Mouse (Mus musculus): Measurements from ENCODE around the gene Cacna1a.
A peak's percentile ranks its signal among the peaks of the same experiment; 100 is the strongest.

The Cacna1a gene

GRCm38 (mm10) chr8:84553106-84553505 is 164.9 kb downstream of the Cacna1a start:
- DNase-seq: no peak

- DNase-seq: no peak
Measured at GRCm38 (mm10) chr8:84553617-84554016, 165.4 kb downstream of the Cacna1a start.

- peak; percentile 21 for DNase-seq
Measured at GRCm38 (mm10) chr8:84554301-84555027, 166.2 kb downstream of the Cacna1a start.

DNA sequence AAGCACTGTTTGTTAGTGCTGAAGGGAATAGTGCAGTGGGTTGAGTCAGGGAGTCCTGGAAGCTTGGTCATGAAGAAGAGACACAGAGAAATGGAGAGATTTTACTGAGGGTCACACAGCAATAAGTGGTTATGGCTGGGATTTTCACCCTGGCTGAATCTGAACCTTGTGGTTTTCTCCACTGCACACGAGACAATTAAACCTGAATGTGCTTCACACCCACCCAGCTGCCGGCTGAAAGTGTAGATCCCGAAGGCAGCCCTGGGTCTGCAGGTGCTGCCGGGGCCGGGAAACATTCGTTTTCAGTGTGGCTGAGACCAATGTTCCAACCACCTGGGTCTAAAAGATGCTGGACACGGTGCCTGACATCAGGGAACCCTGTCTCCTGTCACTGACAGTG is 167.0 kb downstream of the Cacna1a start:
- DNase-seq: no peak

GRCm38 (mm10) chr8:84557936-84558335 is 169.7 kb downstream of the Cacna1a start:
- no peak for DNase-seq

DNA sequence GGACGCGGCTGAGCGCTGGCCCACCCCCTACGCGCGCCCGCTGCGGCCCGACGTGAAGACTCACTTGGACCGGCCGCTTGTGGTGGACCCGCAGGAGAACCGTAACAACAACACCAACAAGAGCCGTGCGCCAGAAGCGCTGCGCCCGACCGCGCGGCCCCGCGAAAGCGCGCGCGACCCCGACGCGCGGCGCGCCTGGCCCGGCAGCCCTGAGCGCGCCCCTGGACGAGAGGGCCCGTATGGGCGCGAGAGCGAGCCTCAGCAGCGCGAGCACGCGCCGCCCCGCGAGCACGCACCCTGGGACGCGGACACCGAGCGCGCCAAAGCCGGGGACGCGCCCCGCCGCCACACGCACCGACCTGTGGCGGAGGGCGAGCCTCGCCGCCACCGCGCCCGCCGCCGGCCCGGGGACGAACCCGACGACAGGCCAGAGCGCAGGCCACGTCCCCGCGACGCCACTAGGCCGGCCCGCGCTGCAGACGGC is 170.9 kb downstream of the Cacna1a start:
- no peak for DNase-seq

DNA sequence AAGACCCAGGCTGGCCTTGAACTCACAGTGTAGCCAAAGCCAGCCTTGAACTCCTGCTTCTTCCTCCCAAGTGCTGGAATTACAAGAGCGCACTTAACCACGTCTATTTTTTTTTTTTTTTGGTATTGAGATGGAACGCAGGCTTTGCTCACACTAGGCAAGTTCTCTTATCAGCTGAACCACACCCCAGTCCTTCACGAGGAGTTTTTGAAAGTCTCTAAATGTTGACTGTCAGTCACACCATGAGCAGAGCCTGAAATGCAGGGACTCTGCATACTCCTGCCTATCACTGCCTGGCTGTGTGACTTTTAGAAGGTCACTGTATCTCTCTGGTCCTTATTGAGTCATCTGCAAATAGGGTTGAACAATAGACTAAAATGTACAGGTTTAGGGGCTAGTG is 173.5 kb downstream of the Cacna1a start:
- DNase-seq: no peak

GRCm38 (mm10) chr8:84564042-84564441 is 175.8 kb downstream of the Cacna1a start:
- no peak for DNase-seq

DNA sequence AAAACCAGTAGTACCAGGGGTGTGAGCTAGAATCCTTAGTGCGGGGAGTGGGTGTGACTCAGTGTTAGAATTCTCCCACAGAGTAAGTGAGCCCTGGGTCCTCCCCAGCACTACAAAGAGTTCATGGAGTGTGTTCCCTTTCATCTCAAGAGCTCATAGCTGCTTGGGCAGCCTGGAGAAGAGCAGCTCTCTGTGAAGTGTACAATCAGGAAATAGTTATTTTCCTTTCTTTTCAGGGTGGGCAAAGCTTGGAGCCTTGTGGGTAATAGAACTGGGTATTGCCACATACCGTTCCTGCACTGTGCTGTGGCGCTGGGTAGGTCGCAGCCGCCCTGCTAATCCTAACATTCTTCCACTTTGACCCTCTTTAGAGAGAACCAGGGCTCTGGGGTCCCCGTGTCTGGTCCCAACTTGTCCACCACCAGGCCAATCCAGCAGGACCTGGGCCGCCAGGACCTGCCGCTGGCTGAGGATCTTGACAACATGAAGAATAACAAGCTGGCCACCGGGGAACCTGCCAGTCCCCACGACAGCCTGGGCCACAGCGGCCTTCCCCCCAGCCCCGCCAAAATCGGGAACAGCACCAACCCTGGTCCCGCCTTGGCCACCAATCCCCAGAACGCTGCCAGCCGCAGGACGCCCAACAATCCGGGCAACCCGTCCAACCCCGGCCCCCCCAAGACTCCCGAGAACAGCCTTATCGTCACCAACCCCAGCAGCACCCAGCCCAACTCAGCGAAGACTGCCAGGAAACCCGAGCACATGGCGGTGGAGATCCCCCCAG is 177.5 kb downstream of the Cacna1a start:
- DNase-seq: no peak

GRCm38 (mm10) chr8:84566816-84567413 is 178.7 kb downstream of the Cacna1a start:
- no peak for DNase-seq

DNA sequence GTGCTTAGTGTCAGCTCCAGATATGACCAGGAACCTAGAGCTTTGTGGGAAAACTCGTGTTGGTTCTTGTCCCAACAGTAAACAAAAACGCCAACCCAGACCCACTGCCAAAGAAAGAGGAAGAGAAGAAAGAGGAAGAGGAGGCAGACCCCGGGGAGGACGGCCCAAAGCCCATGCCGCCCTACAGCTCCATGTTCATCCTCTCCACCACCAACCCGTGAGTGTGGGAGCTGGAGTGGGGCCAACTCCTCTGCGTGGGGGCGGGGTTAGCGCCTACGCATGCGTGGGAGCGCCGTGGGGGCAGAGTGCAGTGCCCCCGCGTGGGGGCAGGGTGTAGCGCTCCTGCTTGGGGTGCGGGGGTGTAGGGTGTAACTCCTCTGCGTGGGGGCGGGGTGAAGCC is 179.3 kb downstream of the Cacna1a start:
- no peak for DNase-seq

GRCm38 (mm10) chr8:84568737-84569136 is 180.5 kb downstream of the Cacna1a start:
- no peak for DNase-seq

DNA sequence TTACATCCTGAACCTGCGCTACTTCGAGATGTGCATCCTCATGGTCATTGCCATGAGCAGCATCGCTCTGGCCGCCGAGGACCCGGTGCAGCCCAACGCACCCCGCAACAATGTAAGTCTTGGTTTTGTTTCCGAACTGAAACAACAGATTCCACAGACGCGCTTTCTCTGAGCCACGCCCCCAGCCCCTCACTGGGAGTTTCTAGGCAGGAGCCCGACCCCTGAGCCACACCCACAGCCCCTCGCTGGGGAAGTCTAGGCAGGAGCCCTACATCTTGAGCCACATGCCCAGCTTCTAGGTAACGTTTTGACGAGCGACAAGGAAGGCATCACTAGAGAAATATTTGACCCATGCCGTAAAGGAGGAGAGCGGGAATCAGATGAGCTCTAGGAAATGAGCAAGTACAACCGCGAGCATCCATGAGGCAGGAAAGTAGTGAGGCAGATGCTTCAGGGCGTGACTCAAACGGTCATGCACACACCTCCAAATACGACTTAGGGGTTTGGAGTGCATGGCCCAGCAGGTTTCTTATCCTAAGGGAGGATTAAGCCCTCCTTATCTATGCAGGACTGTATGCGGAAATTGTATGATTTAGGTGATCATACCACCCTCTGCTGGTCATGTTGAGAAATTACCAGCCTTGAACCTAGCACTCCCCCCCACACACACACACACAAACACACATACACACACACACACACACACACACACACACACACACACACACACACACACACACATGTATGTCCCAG is 181.9 kb downstream of the Cacna1a start:
- DNase-seq: no peak

DNA sequence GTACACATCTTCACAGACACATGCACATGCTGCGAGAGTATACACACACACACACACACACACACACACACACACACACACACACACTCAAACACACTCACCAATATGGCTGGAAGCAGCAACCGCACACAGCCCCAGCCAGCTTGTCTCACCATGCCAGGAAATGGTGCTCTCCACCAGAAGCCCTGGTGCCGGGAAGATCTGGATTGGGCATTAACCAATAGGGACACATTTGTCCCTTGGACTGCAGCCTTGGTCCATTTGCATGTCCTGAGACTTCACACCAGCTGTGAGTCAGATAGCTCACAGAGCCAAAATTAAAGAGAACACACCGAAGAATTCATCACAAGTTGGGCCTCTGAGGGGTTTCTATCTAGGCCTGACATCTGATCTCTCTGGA is 189.2 kb downstream of the Cacna1a start:
- no peak for DNase-seq

DNA sequence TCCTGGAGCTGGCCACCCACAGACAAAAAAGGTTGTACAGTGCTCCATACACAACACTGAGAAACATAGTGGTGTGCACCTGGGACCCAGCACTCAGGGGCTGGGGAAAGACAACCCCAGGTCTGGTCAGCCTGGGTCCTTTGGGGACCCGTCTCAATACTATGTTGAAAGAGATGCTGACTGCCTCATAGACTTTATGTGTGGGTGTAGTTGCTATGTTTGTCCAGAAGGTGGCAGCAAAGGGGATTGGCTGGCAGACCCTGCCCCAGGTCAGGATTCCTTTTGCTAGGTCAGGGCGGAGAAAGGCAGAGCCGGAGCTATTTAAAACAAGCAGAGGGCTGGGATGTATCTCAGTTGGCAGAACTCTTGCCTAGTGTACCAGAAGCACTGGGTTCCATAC is 191.4 kb downstream of the Cacna1a start:
- DNase-seq: no peak

DNA sequence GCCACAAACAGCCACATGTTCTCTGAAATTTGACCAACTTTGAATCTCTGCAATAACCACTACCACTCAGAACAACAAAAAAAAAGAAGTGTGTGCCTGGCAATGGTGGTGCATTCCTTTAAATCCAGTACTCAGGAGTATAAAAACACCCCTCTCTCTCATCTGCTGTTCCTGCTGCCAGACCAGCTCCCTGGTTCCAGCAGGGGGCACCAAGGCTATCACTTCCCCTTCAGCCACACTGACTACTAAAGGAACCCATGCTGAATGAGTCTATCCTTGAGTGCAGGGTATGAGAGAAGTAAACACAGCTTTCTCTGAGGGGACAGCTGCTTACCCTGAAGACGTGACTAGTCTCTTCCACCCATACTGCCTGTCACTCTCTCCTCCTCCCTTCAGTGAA is 197.1 kb downstream of the Cacna1a start:
- no peak for DNase-seq

- no peak for DNase-seq
Measured at GRCm38 (mm10) chr8:84586221-84586620, 198.0 kb downstream of the Cacna1a start.

GRCm38 (mm10) chr8:84588498-84588897 is 200.3 kb downstream of the Cacna1a start:
- no peak for DNase-seq

DNA sequence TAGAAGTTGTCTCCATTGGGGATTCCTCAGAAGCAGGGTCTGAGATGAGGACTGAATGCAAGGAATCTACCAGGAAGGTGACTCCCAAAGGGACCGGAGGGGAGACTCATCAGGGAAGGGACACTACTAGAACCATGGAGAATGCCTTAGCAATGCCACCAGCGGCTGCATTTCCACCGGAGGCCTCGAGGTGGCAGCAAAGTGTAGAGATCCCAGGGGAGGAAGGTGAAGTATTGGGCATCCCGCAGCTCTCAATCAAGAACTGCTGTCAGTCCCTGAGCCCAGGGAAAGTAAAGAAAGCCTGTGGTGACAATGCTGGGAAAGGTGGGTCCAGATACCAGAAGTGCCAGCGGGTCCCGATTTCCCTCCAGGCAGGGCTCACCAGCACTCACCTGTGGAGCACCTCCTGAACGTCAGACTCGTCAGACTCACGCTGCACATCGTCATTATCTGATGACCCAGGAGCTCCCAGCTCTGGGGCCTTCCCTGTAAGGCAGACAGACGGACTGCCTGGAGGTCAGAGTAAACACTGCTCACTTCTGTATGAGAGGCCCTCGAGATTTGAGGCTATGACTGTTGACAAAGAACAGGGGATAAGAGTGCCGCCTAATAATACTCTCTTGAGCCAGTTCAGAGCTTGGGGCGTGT is 203.9 kb downstream of the Cacna1a start:
- peak; percentile 44 for DNase-seq

GRCm38 (mm10) chr8:84593143-84593542 is 204.9 kb downstream of the Cacna1a start:
- no peak for DNase-seq

DNA sequence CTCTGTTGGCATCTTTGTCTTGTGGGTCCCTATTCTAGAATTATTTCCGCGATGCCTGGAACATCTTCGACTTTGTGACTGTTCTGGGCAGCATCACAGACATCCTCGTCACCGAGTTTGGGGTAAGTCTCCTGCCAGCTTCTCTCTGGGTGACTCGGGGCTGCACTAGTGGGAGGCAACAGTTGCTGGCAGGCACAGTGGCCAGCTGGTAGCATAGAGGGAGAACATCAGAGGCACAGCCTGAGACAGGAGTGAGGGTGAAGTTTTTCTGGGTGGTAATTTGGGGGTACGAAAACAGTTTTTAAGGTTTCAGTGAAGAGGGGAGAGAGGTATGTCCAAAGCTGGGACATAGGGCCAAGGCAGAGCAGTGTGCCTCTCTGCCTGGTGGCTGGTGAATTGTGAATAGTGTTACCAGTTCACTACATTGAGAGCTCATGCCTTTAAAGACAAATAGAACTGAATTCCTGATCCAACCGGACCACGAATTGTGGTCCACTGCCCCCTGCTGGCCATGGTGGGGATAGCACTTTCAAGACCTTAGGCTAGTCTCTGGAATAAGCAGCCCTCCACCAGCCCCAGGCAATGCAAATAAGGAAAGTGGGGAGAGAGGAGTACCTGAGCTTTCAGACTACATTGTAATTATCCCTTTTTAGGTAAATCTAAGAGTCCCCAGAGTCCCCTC is 206.0 kb downstream of the Cacna1a start:
- peak; percentile 35 for DNase-seq

- peak; percentile 31 for DNase-seq
Measured at GRCm38 (mm10) chr8:84595648-84596047, 207.4 kb downstream of the Cacna1a start.

Measured in kidney, adult 11 months (tissue).